Mouse (Mus musculus) stomach, postnatal 0 days (tissue): Measurements from ENCODE around the gene Ugt3a1. TPM values are rescaled to one million over a fixed set of nuclear protein-coding genes. Genes with fewer than 3 reads are reported as not detected.
"Not testable (repeated sequence)": the region's sequence is repeated elsewhere in the genome, so short reads cannot be mapped to it uniquely, and the experiment has no call there.

Experiments used
- ATAC-seq: fragments of 200-750 bp; cut with Nextera tagmentation; 2 replicates; pipeline ENCODE4 v1.8.0; 2017; ENCODE audit not compliant: low FRiP score, low TSS enrichment
- DNase-seq: peaks from one replicate; pipeline ENCODE4 v3.0.0-alpha.2; 2016; ENCODE audit warnings: low spot score
- H3K27ac ChIP-seq: fragments of 300-500 bp; sonication (generic); replicated peaks from 2 replicates; pipeline ENCODE4 v1.5.1; 2014; ENCODE audit warnings: mild to moderate bottlenecking, control low read depth
- H3K27me3 ChIP-seq: fragments of 300-500 bp; sonication (generic); 2 replicates; pipeline ENCODE4 v1.6.1; 2014; ENCODE audit warnings: low read length; ENCODE audit not compliant: control insufficient read depth, insufficient read depth
- H3K36me3 ChIP-seq: fragments of 300-500 bp; sonication (generic); 2 replicates; pipeline ENCODE4 v1.6.1; 2014; ENCODE audit warnings: low read length, mixed read lengths; ENCODE audit not compliant: control insufficient read depth, insufficient read depth
- H3K4me1 ChIP-seq: fragments of 300-500 bp; sonication (generic); replicated peaks from 2 replicates; pipeline ENCODE4 v1.6.1; 2014; ENCODE audit warnings: antibody characterized with exemption; ENCODE audit not compliant: control insufficient read depth, insufficient read depth
- H3K4me2 ChIP-seq: fragments of 300-500 bp; sonication (generic); replicated peaks from 2 replicates; pipeline ENCODE4 v1.6.1; 2014; ENCODE audit warnings: low read depth, mild to moderate bottlenecking, control low read depth, moderate library complexity
- H3K4me3 ChIP-seq: fragments of 300-500 bp; sonication (generic); 2 replicates; pipeline ENCODE4 v1.5.1; 2014; ENCODE audit warnings: low read depth, low read length, control low read depth
- H3K9ac ChIP-seq: fragments of 300-500 bp; sonication (generic); 2 replicates; pipeline ENCODE4 v1.6.1; 2014; ENCODE audit warnings: mild to moderate bottlenecking, low read length, control low read depth, mixed read lengths
- H3K9me3 ChIP-seq: fragments of 300-500 bp; sonication (generic); 2 replicates; pipeline ENCODE4 v1.6.1; 2016; ENCODE audit warnings: low read length; ENCODE audit not compliant: control insufficient read depth
- CTCF ChIP-seq: IDR thresholded peaks from 2 replicates; pipeline ENCODE4 v1.5.1; 2016; ENCODE audit warnings: antibody characterized with exemption, low read depth, mild to moderate bottlenecking, moderate library complexity
- EP300 ChIP-seq: optimal IDR thresholded peaks from 2 replicates; pipeline ENCODE3; 2016; ENCODE audit warnings: antibody characterized with exemption
- WGBS: fragments of 180-500 bp; shearing (Covaris S2); extraction: QIAGEN DNeasy Blood & Tissue Kit; methylation state at CpG from one replicate; pipeline ENCODE4 v1.1.7; 2014; 5-methylcytosine and 5-hydroxymethylcytosine counted together
- polyA plus RNA-seq: library from polyadenylated mRNA; unstranded; fragments of >200 nt; fragmentation: Nextera tagmentation; extraction: Ambion mirVana; gene quantifications from 2 replicates; pipeline ENCODE4 v1.2.1, GENCODE M21; 2015

The Ugt3a1 gene
- polyA plus RNA-seq = not detected in 2 replicates

DNA sequence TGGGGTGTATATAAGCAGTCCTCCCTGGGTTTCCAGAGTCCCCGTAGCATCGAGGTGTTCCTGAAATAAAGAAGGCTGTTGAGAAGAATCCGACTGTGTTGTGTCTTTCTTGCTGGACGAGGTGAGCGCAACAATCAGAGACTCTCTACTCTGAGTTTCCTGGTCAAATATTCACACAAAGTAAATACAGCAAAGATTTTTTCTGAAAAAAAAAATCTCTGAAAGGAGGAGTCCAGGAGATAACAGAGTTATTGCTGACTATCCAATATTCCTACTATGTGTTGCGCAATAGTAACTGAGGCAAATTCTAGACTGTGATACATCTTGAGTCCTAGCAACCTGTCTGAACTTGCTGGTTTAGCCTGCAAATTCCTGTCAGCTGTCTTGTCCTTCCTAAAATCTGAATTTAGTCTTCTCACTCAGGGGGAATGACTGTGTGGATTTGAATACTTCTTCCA lies at the start of gene Ugt3a1:
Gene Ugt3a1 (plus strand): TSS at position 51 of the 458 bp plus-strand sequence.
- DNase-seq (no peak), ATAC-seq (no peak)
- TF ChIP-seq CTCF (no peak), EP300 (no peak)
- Histone ChIP-seq H3K9ac (no peak within 1 kb of the TSS), H3K27ac (no peak within 1 kb of the TSS), H3K36me3 (no peaks in the 10 kb centered on the region), H3K4me3 (no peak within 1 kb of the TSS), H3K4me2 (no peak within 1 kb of the TSS), H3K4me1 (no peaks in the 10 kb centered on the region), H3K9me3 (no peaks in the 10 kb centered on the region), H3K27me3 (no peaks in the 10 kb centered on the region)
- 90% methylated on average over 6 of the region's 6 CpGs for WGBS

DNA sequence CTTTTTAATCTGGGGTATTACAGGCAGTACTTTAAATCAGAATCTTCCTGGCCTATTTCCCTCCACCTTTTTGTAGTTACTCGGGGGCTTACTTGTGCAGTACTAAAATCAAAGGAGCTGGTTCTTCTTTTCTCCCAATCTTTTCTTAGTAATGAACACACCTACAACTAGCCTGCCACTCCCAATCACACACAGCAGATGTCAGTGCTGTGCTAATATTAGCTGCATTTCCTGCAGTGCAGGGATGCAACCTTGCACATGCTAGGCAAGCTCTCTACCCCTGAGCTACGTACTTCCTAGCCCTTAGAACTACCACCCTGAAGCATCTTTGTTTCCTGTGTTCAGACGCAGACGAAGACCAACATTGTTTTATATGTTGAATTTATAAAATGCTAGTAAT lies 45.8 kb upstream of the Ugt3a1 start:
- not testable (repeated sequence) for DNase-seq, H3K4me1 ChIP-seq, H3K27ac ChIP-seq, H3K9me3 ChIP-seq, H3K4me2 ChIP-seq, H3K27me3 ChIP-seq, H3K36me3 ChIP-seq, ATAC-seq, H3K9ac ChIP-seq, H3K4me3 ChIP-seq
- WGBS = 65% methylated on average over 4 of the region's 4 CpGs
- peak; percentile 17; the same call in 1 of the 2 replicates for TF ChIP-seq CTCF

GRCm38 (mm10) chr15:9246345-9246744 lies 30.3 kb upstream of the Ugt3a1 start:
- no peaks in the 10 kb centered on the region for H3K4me1 ChIP-seq

DNA sequence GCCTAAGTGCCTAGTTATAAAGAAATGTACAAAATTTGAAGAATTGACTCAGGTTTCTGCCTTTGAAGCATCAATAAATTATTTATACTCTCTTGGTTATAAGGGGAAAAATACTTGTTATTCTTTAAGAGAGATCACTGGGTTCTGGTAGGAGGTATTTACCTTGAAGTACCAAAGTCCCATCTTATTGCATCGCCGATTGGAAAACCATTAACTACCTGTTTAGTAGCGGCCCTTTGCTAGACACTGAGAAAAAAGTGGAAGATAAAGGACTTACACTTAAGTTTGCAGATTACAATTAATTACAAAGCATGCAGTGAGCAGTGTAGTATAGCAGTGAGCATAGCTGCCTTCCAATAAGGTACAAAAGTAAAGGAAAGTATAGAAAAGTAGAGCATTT lies 23.8 kb upstream of the Ugt3a1 start:
- no peak overlapping the region for H3K4me2 ChIP-seq
- H3K9me3 ChIP-seq = no peaks in the 10 kb centered on the region
- no peak overlapping the region for H3K9ac ChIP-seq
- H3K27ac ChIP-seq = no peak overlapping the region
- 88% methylated on average over 3 of the region's 3 CpGs for WGBS
- no peaks in the 10 kb centered on the region for H3K27me3 ChIP-seq
- H3K4me3 ChIP-seq = no peak overlapping the region
- TF ChIP-seq CTCF = no peak
- TF ChIP-seq EP300 = no peak
- no peaks in the 10 kb centered on the region for H3K36me3 ChIP-seq
- H3K4me1 ChIP-seq = no peaks in the 10 kb centered on the region
- ATAC-seq = no peak
- no peak for DNase-seq

More at GRCm38 (mm10) chr15:9246345-9246744, 30.3 kb upstream of the Ugt3a1 start:
- Histone ChIP-seq H3K36me3 (no peaks in the 10 kb centered on the region), H3K27ac (no peak overlapping the region), H3K9ac (no peak overlapping the region), H3K4me2 (no peak overlapping the region), H3K4me3 (no peak overlapping the region), H3K27me3 (no peaks in the 10 kb centered on the region), H3K9me3 (no peaks in the 10 kb centered on the region)
- ATAC-seq = no peak
- TF ChIP-seq CTCF (no peak), EP300 (no peak)
- DNase-seq = no peak

DNA sequence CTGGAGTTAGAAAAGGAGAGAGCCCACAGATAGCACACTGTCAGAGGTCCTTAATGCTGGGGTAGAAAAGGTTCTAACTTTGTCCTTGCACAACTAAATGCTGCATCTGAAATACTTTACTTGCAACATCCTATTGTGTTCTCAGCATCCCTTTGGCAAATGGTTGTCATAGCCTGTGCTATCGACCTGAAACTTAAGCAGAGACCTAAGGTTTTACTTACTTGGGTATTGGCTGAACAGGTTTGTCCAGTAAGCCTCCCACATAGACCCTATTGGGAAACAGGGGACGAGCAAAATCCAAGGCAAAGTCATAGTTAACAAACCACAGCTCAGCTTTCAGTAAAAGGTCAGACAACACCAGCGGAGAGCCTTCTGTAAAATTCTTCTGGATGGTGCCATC lies 16.1 kb upstream of the Ugt3a1 start:
- Histone ChIP-seq H3K27me3 (no peaks in the 10 kb centered on the region), H3K27ac (no peak overlapping the region), H3K9ac (no peak overlapping the region), H3K4me3 (no peak overlapping the region), H3K36me3 (no peaks in the 10 kb centered on the region), H3K4me1 (no peaks in the 10 kb centered on the region), H3K4me2 (no peak overlapping the region), H3K9me3 (no peaks in the 10 kb centered on the region)
- no peak for ATAC-seq
- 53% methylated on average over 3 of the region's 3 CpGs for WGBS
- DNase-seq = no peak
- TF ChIP-seq CTCF (no peak), EP300 (no peak)

DNA sequence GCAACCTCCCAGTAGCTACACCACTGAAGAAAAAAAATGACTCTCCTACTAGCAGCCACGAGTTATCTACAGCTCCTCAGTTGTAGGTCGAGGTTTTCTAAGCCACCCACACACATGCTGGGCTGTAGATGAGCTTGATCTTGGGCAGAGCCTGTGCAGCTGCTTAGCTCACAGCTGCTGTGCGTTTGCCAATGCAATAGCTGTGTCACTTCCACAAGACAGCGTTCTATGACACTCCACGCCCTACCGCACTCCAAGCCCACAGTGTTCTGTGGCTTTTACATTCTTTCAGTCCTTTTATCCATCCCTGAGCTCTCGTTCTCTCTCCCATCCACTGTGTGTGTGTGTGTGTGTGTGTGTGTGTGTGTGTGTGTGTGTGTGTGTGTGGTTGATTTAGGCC lies 4.8 kb upstream of the Ugt3a1 start:
- H3K9me3 ChIP-seq = no peaks in the 10 kb centered on the region
- H3K27me3 ChIP-seq = no peaks in the 10 kb centered on the region
- TF ChIP-seq CTCF = no peak
- no peak for TF ChIP-seq EP300
- H3K36me3 ChIP-seq = no peaks in the 10 kb centered on the region
- WGBS = 61% methylated on average over 7 of the region's 7 CpGs
- no peak for ATAC-seq
- H3K27ac ChIP-seq = no peak overlapping the region
- H3K4me2 ChIP-seq = no peak overlapping the region
- no peak for DNase-seq
- no peak overlapping the region for H3K9ac ChIP-seq
- H3K4me3 ChIP-seq = no peak overlapping the region
- H3K4me1 ChIP-seq = no peaks in the 10 kb centered on the region
